Mouse (Mus musculus) kidney, postnatal 4 days (tissue): ENCODE results near the gene Gm11437.

Experiments used
- DNase-seq, 2 experiments: peaks; one replicate each; pipeline ENCODE4 v3.0.0; 2021; ENCODE audit warnings: mixed read lengths in 2 of 2

Gene Gm11437

DNA sequence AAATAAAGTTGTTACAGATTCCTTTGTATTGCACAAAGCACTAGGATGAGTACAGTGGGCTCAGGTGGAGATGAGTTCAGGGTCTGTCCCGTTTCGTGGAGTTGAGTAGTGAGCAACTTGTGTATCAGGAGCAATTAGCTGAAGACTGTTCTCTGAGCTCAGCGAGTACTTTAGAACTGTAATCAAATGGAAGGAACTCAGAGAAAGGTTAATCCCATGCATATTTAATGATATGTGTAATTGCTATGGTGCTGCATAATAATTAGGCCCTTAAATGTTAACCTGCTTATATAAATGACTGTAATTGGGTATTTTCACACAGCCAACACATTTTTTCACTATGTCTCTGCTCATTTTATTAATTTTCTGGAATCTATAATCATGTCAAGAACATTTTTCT, 30.8 kb downstream of the Gm11437 start:
- no peak for DNase-seq

- no peak for DNase-seq
These were observed 32.9 kb downstream of the Gm11437 start for GRCm38 (mm10) chr11:84134331-84134860.

DNA sequence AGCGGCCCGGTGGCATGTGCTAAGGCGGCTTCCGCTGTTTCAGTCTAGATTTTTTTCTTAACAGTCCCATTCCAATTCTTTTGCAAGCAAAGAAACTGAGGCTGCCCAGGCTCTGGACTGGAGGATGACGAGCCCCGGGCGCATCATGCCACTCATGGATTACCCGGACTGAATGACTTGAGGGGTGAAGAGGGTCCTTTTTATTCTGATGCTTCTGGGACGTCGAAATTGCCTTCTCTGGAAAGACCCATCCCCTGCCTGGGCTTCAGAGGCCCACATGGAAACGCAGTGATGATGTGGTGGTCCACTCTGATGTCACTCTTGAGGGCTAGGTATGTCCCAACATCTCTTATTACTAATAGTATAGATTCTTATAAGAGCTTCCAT, 37.5 kb downstream of the Gm11437 start:
- DNase-seq: no peak

DNA sequence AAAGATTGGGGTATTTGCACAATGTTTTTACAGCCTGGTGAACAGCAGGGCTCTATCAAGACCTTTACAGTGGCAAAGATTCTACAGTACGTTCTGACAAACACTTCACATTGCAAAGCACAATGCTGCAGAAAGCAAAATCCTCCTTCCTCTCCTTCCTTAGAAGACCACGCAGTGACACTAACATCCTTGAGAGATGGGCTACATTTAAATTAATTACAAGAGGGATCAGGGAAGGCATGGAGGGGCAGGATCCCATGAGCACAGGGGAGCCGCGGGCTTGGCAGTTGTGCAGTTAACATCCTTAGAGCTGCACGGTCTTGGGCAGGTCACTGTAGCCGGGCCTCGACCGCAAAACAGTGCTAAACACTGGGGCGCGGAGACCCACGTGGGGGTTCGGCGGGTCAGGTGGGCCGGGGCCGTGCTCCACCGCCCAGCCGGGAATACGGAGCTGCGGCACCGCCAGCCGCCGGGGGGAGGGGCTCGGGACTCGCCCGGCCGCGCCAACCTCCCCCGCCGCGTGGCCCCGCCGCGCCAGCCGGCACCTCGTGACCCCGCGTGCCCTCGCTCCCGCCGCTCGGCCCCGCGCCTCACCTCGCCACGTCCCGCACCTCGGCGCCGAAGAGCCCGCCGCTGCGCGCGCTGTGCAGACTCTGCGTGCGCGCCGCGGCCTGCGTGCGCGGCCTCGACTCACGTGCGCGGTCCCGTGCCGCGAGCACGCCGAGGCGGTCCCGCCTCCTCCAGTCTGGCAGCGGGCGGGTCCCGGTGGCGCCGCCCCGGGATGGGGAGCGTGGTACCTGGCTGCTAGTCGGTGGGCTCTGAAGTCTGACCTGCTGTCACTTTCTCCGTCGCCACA, 38.1 kb downstream of the Gm11437 start, which contains the start of the genes Tada2a and Acaca:
Gene Tada2a (minus strand): TSS at position 658 of the 856 bp plus-strand sequence.
Gene Acaca (plus strand): TSS at position 730 of the 856 bp plus-strand sequence.
- peak; percentile 85 to 89 for DNase-seq

DNA sequence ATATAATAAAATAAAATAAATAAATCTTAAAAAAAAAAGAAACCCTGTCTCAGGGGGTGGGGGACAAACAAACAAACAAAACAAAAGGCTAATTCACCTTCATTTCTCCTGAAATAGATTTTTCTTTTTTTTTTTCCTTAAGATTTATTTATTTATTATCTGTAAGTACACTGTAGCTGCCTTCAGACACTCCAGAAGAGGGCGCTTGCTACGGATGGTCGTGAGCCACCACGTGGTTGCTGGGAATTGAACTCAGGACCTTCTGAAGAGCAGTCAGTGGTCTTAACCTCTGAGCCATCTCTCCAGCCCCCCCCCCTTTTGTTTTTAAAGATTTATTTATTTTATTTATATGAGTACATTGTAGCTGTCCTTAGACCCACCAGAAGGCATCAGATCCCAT, 39.3 kb downstream of the Gm11437 start:
- DNase-seq: peak in 1 of 2 experiments; percentile 17

DNA sequence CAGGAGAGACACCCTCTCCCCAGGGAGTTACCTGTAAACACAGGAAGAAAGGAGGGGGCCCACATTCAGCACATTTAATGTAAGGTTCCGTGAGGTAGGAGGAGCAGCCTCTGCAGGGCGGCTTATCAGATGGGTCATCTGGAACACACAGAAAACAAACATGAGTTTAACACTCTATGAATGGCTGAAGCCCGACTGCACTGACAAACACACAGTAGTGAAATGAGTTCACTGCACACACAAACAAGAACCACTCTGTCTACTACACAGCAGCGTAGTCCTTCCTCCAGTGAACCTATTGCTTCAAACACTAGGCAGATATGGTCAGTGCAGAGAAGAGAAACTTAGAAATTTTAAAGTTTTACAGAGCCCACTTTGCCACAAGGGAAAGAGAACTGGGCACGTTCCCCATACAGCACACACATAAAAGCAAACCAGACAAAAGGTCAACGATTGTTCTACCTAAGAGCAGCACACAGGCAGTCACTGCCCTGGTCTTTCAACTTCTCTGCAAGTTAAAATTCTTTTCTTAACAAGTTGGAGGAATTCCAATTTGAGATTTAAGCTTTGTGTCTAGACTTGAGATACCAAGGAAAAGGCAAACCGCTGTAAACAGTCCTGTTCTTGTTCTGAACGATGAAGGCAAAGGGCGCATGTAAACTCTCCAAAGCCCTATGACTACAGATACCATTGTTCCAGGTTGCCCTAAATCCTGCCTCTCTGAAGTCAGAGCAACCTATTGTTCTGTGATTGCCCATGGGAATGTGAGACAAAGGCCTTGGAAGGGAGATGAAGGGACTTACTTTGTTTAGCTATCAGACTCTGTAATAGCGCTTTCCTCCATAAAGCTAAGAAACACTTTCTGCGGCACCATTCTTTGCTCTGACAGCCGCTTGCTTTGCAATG, 46.0 kb downstream of the Gm11437 start:
- no peak for DNase-seq

- DNase-seq: no peak
These were observed 49.8 kb downstream of the Gm11437 start for GRCm38 (mm10) chr11:84117431-84117830.

DNA sequence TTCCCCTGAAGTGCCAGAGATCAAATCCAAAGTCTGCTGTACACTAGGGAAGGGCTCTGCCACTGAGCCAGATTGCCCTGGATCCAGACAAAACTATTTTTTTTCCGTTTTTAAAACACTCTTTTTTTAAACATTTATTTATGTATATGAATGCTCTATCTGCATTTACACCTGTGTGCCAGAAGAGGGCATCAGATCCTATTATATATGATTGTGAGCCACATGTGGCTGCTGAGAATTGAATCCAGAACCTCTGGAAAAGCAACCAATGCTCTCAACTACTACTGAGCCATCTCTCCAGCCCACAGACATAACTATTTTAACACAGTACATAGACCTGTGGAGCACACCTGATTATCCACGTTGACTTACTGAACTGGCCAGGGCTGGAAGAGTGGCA, 51.1 kb downstream of the Gm11437 start:
- no peak for DNase-seq

GRCm38 (mm10) chr11:84115646-84116045, 51.6 kb downstream of the Gm11437 start:
- no peak for DNase-seq

DNA sequence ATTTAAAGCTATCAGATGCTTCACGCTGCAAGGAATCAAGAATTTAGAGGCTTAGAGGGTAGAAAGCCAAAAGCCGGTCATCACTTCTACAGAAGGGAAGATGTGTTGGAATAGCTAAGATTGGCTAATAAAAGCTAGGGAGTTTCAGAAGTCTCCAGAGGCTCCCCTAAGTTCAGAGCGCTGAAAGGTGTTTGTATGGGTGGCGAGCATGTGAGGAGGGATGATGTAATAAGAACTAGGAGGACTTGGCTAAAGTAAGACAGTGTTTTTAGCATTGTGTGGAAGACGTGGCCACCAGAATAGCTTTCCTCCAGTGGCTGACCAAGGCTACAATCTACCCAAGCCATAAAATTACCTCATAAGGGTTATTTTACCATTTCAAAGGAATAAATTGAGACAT, 53.7 kb downstream of the Gm11437 start:
- DNase-seq: no peak

DNA sequence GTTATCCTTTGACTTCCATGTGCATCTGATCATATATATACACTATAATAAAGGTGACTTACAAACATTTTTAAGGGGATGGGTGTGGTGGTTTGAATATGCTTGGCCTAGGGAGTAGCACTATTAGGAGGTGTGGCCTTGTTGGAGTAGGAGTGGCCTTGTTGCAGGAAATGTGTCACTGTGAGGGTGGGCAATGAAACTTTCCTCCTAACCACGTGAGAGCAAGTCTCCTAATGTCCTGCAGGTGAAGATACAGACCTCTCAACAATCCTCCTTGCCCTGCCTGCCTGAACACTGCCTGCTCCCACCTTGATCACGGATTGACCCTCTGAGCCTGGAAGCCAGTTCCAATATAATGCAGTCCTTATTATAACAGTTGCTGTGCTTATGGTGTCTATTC, 60.1 kb downstream of the Gm11437 start:
- no peak for DNase-seq

GRCm38 (mm10) chr11:84104036-84104435, 63.2 kb downstream of the Gm11437 start:
- DNase-seq: no peak

GRCm38 (mm10) chr11:84101182-84101581, 66.1 kb downstream of the Gm11437 start:
- no peak for DNase-seq
